Mouse (Mus musculus): ENCODE data around the gene Tdrd7. TPM values are rescaled to one million over a fixed set of nuclear protein-coding genes. Genes with fewer than 3 reads are reported as not detected.
A peak's percentile ranks its signal among the peaks of the same experiment; 100 is the strongest.

The Tdrd7 gene
- polyA plus RNA-seq, 1 experiment = 5.0 TPM

DNA sequence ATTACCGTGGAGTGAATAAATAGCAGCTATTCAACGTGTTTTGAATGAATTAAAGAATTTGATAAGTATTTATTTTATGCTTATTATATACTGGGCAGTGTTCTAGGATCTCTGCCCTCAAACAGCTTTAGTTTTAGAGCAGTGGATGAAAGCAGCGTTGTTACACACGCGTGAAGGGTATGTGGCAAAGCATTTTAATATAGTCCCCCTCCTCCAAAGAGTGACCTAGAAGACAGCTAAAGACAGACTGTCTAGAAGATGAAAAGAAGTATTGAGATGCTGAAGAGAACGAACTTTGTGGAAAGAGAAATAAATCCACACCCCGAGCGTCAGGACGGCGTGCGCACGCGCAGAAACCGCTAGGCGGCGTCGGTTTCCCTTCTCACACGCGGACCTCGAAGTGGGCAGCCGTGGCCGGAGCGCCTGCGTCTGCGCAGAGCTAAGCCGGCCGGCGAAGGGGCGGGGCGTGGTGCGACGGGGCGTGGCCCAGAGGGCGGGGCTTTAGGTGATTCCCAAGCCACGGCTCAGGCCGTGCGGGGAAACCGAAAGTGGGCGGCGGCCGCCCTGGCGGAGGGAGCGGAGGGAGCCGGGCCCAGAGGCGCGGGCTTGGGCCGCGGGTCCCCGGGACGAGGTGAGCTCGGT lies 6.8 kb downstream of the Tdrd7 start:
- Histone ChIP-seq H3K36me3 (ENCODE audit: control insufficient read depth, insufficient read depth, low read length) (no peaks in the 10 kb centered on the region), H3K4me3 (ENCODE audit: control insufficient read depth, insufficient read depth, low read length) (peak overlapping the region; percentile 57), H3K27ac (ENCODE audit: control insufficient read depth, insufficient read depth, low read length) (no peak overlapping the region), H3K4me1 (replicated peaks; ENCODE audit: control insufficient read depth, insufficient read depth, low read length) (no peaks in the 10 kb centered on the region), H3K27me3 (ENCODE audit: control insufficient read depth, insufficient read depth, low read length) (no peaks in the 10 kb centered on the region; the same call in 1 of the 2 replicates)
- TF ChIP-seq CTCF (IDR thresholded peaks at IDR 0.05; ENCODE audit: borderline replicate concordance, control insufficient read depth, extremely low read depth, insufficient read depth, low read length, poor library complexity) (peak; percentile 74; the same call in 1 of the 2 replicates), POLR2A (IDR thresholded peaks at IDR 0.05; ENCODE audit: control insufficient read depth, extremely low read depth, insufficient read depth, low read length, poor library complexity) (no peak)
- WGBS = 1% methylated on average over 51 of the region's 51 CpGs
- DNase-seq = peak; percentile 89

DNA sequence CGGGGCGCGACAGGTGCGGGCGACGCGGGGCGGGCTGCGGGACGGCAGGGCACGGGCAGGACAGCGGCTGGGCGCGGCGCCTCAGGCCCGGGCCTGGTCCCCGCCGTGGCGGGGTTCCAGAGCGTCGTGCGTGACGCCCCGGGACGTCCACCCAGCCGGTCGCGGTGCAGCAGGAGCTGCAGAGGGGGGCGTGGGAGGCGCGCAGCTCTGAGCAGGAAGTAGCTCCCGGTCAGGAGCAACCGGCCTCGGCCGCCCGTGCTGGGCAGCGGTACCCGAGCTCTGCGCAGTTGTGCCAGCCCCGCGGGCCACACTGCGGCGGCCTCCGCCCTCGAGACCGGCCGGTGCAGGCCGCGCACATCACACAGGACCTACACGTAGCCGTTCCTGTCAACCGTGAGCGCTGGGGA lies 7.3 kb downstream of the Tdrd7 start:
- Histone ChIP-seq H3K27me3 (ENCODE audit: control insufficient read depth, insufficient read depth, low read length) (no peaks in the 10 kb centered on the region; the same call in 1 of the 2 replicates), H3K4me3 (ENCODE audit: control insufficient read depth, insufficient read depth, low read length) (peak overlapping the region; percentile 57), H3K36me3 (ENCODE audit: control insufficient read depth, insufficient read depth, low read length) (no peaks in the 10 kb centered on the region), H3K4me1 (replicated peaks; ENCODE audit: control insufficient read depth, insufficient read depth, low read length) (no peaks in the 10 kb centered on the region), H3K27ac (ENCODE audit: control insufficient read depth, insufficient read depth, low read length) (no peak overlapping the region)
- DNase-seq = peak; percentile 35
- under 1% methylated on average over 51 of the region's 53 CpGs for WGBS
- TF ChIP-seq CTCF (IDR thresholded peaks at IDR 0.05; ENCODE audit: borderline replicate concordance, control insufficient read depth, extremely low read depth, insufficient read depth, low read length, poor library complexity) (no peak), POLR2A (IDR thresholded peaks at IDR 0.05; ENCODE audit: control insufficient read depth, extremely low read depth, insufficient read depth, low read length, poor library complexity) (no peak)

DNA sequence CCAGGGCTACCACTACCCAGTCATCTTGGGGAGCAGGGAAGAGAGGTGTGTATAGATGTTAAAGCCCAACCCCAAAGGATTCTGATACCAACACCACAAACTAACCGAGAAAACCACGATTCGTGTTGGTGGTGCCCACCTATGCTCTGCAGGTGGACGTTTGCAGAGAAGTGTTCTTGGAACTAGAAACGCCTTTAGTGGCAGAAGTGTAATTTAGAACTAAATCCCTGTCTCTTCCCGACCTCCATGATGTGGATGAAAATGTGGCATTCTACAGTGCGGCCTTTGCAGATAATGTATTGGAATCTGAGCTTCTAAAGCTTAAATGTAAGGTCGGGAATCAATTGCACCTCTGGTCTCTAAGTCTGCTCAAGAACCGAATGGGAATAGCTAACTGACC lies 7.8 kb downstream of the Tdrd7 start:
- WGBS = 41% methylated on average over 9 of the region's 9 CpGs
- Histone ChIP-seq H3K27me3 (ENCODE audit: control insufficient read depth, insufficient read depth, low read length) (no peaks in the 10 kb centered on the region; the same call in 1 of the 2 replicates), H3K36me3 (ENCODE audit: control insufficient read depth, insufficient read depth, low read length) (no peaks in the 10 kb centered on the region), H3K4me3 (ENCODE audit: control insufficient read depth, insufficient read depth, low read length) (peak overlapping the region; percentile 57), H3K27ac (ENCODE audit: control insufficient read depth, insufficient read depth, low read length) (no peak overlapping the region), H3K4me1 (replicated peaks; ENCODE audit: control insufficient read depth, insufficient read depth, low read length) (no peaks in the 10 kb centered on the region)
- TF ChIP-seq POLR2A (IDR thresholded peaks at IDR 0.05; ENCODE audit: control insufficient read depth, extremely low read depth, insufficient read depth, low read length, poor library complexity) (no peak), CTCF (IDR thresholded peaks at IDR 0.05; ENCODE audit: borderline replicate concordance, control insufficient read depth, extremely low read depth, insufficient read depth, low read length, poor library complexity) (no peak)
- no peak for DNase-seq

DNA sequence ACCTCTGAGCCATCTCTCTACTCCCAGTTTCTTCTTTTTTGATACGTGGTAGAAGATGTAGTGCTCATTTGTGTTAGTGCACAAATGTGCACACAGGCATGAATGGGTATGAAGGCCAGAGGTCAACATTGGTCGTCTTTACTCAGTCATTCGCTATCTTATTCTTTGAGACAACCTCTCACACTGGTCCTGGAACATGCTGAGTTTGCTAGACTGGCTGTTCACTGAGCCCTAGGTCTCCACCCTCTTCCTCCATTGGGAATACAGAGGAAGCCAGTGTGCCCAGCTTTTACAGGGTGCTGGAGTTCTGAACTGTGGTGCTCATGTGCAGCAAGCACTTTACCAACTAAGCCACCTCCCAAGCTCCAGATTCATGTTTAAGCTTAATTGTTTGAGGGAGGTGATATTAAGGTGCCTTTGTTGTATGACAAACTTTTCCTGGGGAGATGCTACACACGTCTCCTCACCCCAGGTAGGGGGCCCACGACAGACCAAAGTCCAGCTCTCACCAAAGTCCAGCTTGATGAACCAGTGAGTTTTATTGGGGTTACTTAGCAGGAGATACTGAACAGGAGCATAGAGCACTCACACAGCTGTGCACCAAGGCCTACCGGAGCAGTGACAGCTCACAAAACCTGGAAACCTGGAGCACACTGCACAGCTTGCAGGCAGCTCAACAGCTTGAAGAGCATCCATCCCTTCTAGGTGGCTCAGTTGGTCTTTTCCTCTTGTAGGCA lies 12.0 kb downstream of the Tdrd7 start:
- Histone ChIP-seq H3K4me1 (replicated peaks; ENCODE audit: control insufficient read depth, insufficient read depth, low read length) (no peaks in the 10 kb centered on the region), H3K36me3 (ENCODE audit: control insufficient read depth, insufficient read depth, low read length) (no peaks in the 10 kb centered on the region), H3K27me3 (ENCODE audit: control insufficient read depth, insufficient read depth, low read length) (no peaks in the 10 kb centered on the region; the same call in 1 of the 2 replicates), H3K27ac (ENCODE audit: control insufficient read depth, insufficient read depth, low read length) (no peak overlapping the region), H3K4me3 (ENCODE audit: control insufficient read depth, insufficient read depth, low read length) (no peak overlapping the region)
- TF ChIP-seq CTCF (IDR thresholded peaks at IDR 0.05; ENCODE audit: borderline replicate concordance, control insufficient read depth, extremely low read depth, insufficient read depth, low read length, poor library complexity) = no peak
- no peak for TF ChIP-seq POLR2A (IDR thresholded peaks at IDR 0.05; ENCODE audit: control insufficient read depth, extremely low read depth, insufficient read depth, low read length, poor library complexity)
- DNase-seq = no peak
- WGBS = 94% methylated on average over 6 of the region's 6 CpGs

DNA sequence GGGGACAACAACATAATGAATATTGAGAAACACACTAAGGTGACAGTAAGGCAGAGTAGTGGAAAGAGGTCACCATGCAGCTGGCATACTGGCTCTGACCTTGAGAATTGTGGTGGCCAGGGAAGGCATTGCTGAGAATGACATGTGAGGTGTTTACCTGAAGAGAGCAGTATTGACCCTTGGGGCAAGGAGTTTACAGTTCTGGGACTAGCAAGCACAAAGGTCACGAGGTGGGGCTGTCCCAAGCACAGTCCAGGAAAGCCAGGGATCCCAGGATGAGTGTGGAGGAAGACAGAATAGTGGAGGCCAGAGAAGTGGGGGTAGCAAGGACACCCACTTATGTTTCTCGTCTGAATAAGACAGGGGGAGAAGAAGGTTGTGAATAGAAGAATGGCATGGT lies 14.8 kb downstream of the Tdrd7 start:
- no peaks in the 10 kb centered on the region for H3K36me3 ChIP-seq (ENCODE audit: control insufficient read depth, insufficient read depth, low read length)
- no peaks in the 10 kb centered on the region for H3K27me3 ChIP-seq (ENCODE audit: control insufficient read depth, insufficient read depth, low read length)
- no peak overlapping the region for H3K27ac ChIP-seq (ENCODE audit: control insufficient read depth, insufficient read depth, low read length)
- no peak for DNase-seq
- TF ChIP-seq CTCF (IDR thresholded peaks at IDR 0.05; ENCODE audit: borderline replicate concordance, control insufficient read depth, extremely low read depth, insufficient read depth, low read length, poor library complexity) (no peak), POLR2A (IDR thresholded peaks at IDR 0.05; ENCODE audit: control insufficient read depth, extremely low read depth, insufficient read depth, low read length, poor library complexity) (no peak)
- no peak overlapping the region for H3K4me3 ChIP-seq (ENCODE audit: control insufficient read depth, insufficient read depth, low read length)
- H3K4me1 ChIP-seq (replicated peaks; ENCODE audit: control insufficient read depth, insufficient read depth, low read length) = no peaks in the 10 kb centered on the region
- 81% methylated on average over 2 of the region's 2 CpGs for WGBS

DNA sequence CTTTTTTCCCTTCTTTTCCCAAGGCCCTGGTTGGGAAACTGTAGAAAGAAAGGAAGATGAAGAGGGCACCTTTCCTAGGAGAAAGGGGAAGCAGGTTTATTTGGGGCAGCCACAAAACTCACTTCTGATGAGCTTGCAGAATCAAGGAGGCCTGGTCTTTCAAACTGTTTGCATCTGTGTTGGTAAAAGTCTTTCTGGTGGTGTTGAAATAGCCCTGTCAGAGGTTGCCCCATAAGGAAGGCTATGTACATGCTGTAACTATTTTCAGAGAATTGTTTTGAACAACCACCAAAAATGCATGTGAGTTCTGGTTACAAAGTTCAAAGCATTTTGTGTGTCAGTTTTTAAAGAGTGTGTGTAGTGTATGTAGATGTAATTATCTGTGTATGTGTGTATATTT lies 15.9 kb downstream of the Tdrd7 start:
- no peaks in the 10 kb centered on the region for H3K36me3 ChIP-seq (ENCODE audit: control insufficient read depth, insufficient read depth, low read length)
- H3K27me3 ChIP-seq (ENCODE audit: control insufficient read depth, insufficient read depth, low read length) = no peaks in the 10 kb centered on the region
- H3K4me1 ChIP-seq (replicated peaks; ENCODE audit: control insufficient read depth, insufficient read depth, low read length) = no peaks in the 10 kb centered on the region
- no peak overlapping the region for H3K27ac ChIP-seq (ENCODE audit: control insufficient read depth, insufficient read depth, low read length)
- DNase-seq = no peak
- no peak overlapping the region for H3K4me3 ChIP-seq (ENCODE audit: control insufficient read depth, insufficient read depth, low read length)
- TF ChIP-seq CTCF (IDR thresholded peaks at IDR 0.05; ENCODE audit: borderline replicate concordance, control insufficient read depth, extremely low read depth, insufficient read depth, low read length, poor library complexity) (no peak), POLR2A (IDR thresholded peaks at IDR 0.05; ENCODE audit: control insufficient read depth, extremely low read depth, insufficient read depth, low read length, poor library complexity) (no peak)
